Mouse (Mus musculus) lung, adult 2 months (tissue): ENCODE measurements at regions not wholly inside any gene's neighbourhood (a gene's known extent, or its start where the extent isn't known, plus 50 kb on each side); places are given as distances from the start of the nearest gene placed in this dataset.
A peak's percentile ranks its signal among the peaks of the same experiment; 100 is the strongest.

Experiments
- DNase-seq: peaks from one replicate; pipeline ENCODE4 v3.0.0; 2022
- H3K4me1 ChIP-seq: fragments of 200-500 bp; 2 replicates; pipeline ENCODE4 v1.6.1; 2011; ENCODE audit warnings: low read length; ENCODE audit not compliant: control insufficient read depth, insufficient read depth
- H3K4me3 ChIP-seq: fragments of 200-500 bp; replicated peaks from 2 replicates; pipeline ENCODE3; 2011; ENCODE audit warnings: low read depth, mild to moderate bottlenecking, control low read depth, low read length; ENCODE audit errors: extremely low read depth
- CTCF ChIP-seq: fragments of 200-500 bp; IDR thresholded peaks from 2 replicates; pipeline ENCODE4 v1.5.1; 2011; ENCODE audit warnings: mild to moderate bottlenecking, low read length, control low read depth; ENCODE audit not compliant: insufficient read depth
- POLR2A ChIP-seq: fragments of 200-500 bp; IDR thresholded peaks from 2 replicates; pipeline ENCODE4 v1.6.1; 2011; ENCODE audit warnings: low read depth, mild to moderate bottlenecking, control low read depth, low read length, borderline replicate concordance; ENCODE audit errors: extremely low read depth
- WGBS: fragments of 180-500 bp; shearing (Covaris S2); methylation state at CpG from one replicate; pipeline ENCODE4 v1.1.7; 2018; 5-methylcytosine and 5-hydroxymethylcytosine counted together

GRCm38 (mm10) chr3:149330716-149331115 lies 340.4 kb upstream of the Adgrl2 start:
- Histone ChIP-seq H3K4me3 (no peak overlapping the region), H3K4me1 (peaks cover 4% of the 10 kb centered on the region)
- peak; percentile 15 for DNase-seq
- no peak for TF ChIP-seq CTCF
- TF ChIP-seq POLR2A, result no peak
- WGBS, result 49% methylated on average over 10 of the region's 10 CpGs

DNA sequence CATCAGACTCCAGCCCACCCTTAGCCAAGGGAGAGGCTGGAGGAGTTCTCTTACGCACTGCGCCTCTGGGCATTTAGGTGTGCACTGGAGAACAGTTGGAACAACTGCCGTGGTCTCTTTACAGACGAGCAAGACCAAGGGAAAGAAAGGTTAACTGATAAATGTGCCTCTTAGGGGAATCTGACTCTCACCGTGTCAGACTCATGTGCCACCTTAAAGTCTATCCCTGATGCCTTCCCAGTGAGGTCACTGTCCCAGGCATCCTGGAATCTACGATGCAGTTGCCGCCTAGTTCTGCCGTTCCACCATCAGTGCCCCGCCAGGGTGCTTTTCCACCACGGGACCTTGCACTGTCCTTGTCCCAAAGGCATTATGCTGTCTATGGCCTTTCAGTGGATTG lies 339.7 kb upstream of the Adgrl2 start:
- TF ChIP-seq POLR2A (no peak), CTCF (no peak)
- no peak for DNase-seq
- peaks cover 4% of the 10 kb centered on the region for H3K4me1 ChIP-seq
- WGBS, result 73% methylated on average over 10 of the region's 10 CpGs
- no peak overlapping the region for H3K4me3 ChIP-seq

- TF ChIP-seq POLR2A (no peak), CTCF (no peak)
- WGBS, result 77% methylated on average over 6 of the region's 6 CpGs
- peaks cover 4% of the 10 kb centered on the region for H3K4me1 ChIP-seq
Measured at GRCm38 (mm10) chr3:149329615-149330014, 339.3 kb upstream of the Adgrl2 start.

GRCm38 (mm10) chr3:149326664-149327063 lies 336.3 kb upstream of the Adgrl2 start:
- H3K4me1 ChIP-seq, result peaks cover 4% of the 10 kb centered on the region
- no peak for DNase-seq
- no peak overlapping the region for H3K4me3 ChIP-seq
- whole genome bisulfite sequencing, result 20% methylated on average over 5 of the region's 5 CpGs
- no peak for TF ChIP-seq POLR2A
- TF ChIP-seq CTCF, result no peak

More at GRCm38 (mm10) chr3:149329615-149330014, 339.3 kb upstream of the Adgrl2 start:
- no peak for DNase-seq
- no peak overlapping the region for H3K4me3 ChIP-seq

DNA sequence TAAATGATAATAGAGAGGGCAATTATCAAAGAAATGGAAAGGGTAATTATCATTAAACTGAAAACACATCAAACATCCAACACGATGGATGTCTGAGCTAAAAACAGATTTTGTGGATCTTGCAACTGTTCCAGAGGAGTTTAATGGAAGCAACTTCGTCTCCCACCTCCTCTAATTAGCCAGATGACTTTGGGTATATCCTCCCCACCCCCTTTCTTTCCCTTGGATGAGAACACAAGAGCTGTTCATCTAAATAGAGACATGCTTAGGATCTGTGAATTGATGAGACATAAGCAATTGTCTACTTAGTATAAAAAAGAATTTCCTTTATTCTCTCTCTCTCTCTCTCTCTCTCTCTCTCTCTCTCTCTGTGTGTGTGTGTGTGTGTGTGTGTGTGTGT lies 333.7 kb upstream of the Adgrl2 start:
- Histone ChIP-seq H3K4me1 (peaks cover 2% of the 10 kb centered on the region), H3K4me3 (no peak overlapping the region)
- TF ChIP-seq CTCF, result no peak
- no peak for TF ChIP-seq POLR2A
- 83% methylated on average over 2 of the region's 2 CpGs for WGBS
- no peak for DNase-seq

GRCm38 (mm10) chr3:149318728-149319127 lies 328.4 kb upstream of the Adgrl2 start:
- H3K4me3 ChIP-seq, result no peak overlapping the region
- DNase-seq, result no peak
- 53% methylated on average over 9 of the region's 9 CpGs for WGBS
- H3K4me1 ChIP-seq, result no peaks in the 10 kb centered on the region
- TF ChIP-seq POLR2A, result no peak
- TF ChIP-seq CTCF, result no peak

- Histone ChIP-seq H3K4me1 (no peaks in the 10 kb centered on the region), H3K4me3 (no peak overlapping the region)
- TF ChIP-seq CTCF (no peak), POLR2A (no peak)
- WGBS, result 80% methylated on average over 4 of the region's 4 CpGs
- no peak for DNase-seq
Measured at GRCm38 (mm10) chr3:149314258-149314657, 323.9 kb upstream of the Adgrl2 start.

- TF ChIP-seq POLR2A (no peak), CTCF (no peak)
- no peaks in the 10 kb centered on the region for H3K4me1 ChIP-seq
- H3K4me3 ChIP-seq, result no peak overlapping the region
- no peak for DNase-seq
- WGBS, result 94% methylated on average over 6 of the region's 6 CpGs
Measured at GRCm38 (mm10) chr3:149313217-149313616, 322.9 kb upstream of the Adgrl2 start.

DNA sequence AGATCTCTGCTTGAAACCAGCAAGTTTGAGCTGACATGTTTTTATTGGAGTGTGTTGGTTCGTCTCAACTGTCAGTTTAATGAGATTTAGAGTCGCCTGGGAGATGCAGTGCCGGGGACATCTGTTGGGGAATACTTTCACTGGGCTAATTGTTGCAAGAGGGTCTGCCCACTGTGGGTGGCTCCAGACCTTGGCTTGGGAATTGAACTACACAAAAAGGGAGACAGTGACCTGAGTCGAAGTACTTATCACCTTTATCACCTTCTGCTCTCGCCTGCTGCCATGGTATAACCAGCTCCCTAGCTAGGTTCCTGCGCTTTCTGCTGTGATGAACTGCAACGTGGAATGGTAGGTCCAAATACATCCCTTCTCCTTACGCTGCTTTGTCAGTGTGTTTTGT lies 321.2 kb upstream of the Adgrl2 start:
- no peak for TF ChIP-seq POLR2A
- no peak for TF ChIP-seq CTCF
- no peak overlapping the region for H3K4me3 ChIP-seq
- no peak for DNase-seq
- no peaks in the 10 kb centered on the region for H3K4me1 ChIP-seq
- WGBS, result 96% methylated on average over 8 of the region's 8 CpGs

GRCm38 (mm10) chr3:149306709-149307108 lies 316.4 kb upstream of the Adgrl2 start:
- peaks cover 5% of the 10 kb centered on the region; the same call in 1 of the 2 replicates for H3K4me1 ChIP-seq
- H3K4me3 ChIP-seq, result no peak overlapping the region
- no peak for TF ChIP-seq POLR2A
- TF ChIP-seq CTCF, result no peak
- 80% methylated on average over 3 of the region's 3 CpGs for WGBS
- no peak for DNase-seq
